Mouse (Mus musculus) embryonic facial prominence, embryonic 10.5 days (tissue): ENCODE results near the gene Selenok. TPM values are rescaled to one million over a fixed set of nuclear protein-coding genes. Genes with fewer than 3 reads are reported as not detected.

Source experiments
- DNase-seq: peaks from one replicate; pipeline ENCODE4 v3.0.0-alpha.2; 2017; ENCODE audit warnings: low spot score
- H3K27ac ChIP-seq: fragments of 300-500 bp; sonication (generic); replicated peaks from 2 replicates; pipeline ENCODE4 v1.5.1; 2016; ENCODE audit warnings: mild to moderate bottlenecking
- H3K27me3 ChIP-seq: fragments of 300-500 bp; sonication (generic); replicated peaks from 2 replicates; pipeline ENCODE4 v1.6.1; 2016; ENCODE audit warnings: low read depth, mild to moderate bottlenecking; ENCODE audit not compliant: poor library complexity, severe bottlenecking
- H3K36me3 ChIP-seq: fragments of 300-500 bp; sonication (generic); replicated peaks from 2 replicates; pipeline ENCODE4 v1.6.1; 2016; ENCODE audit warnings: mild to moderate bottlenecking, moderate library complexity
- H3K4me1 ChIP-seq: fragments of 300-500 bp; sonication (generic); 2 replicates; pipeline ENCODE4 v1.6.1; 2016
- H3K4me3 ChIP-seq: fragments of 300-500 bp; sonication (generic); 2 replicates; pipeline ENCODE4 v1.5.1; 2016; ENCODE audit warnings: mild to moderate bottlenecking, moderate library complexity
- H3K9me3 ChIP-seq: fragments of 300-500 bp; sonication (generic); 2 replicates; pipeline ENCODE4 v1.6.1; 2016; ENCODE audit warnings: mild to moderate bottlenecking
- WGBS: fragments of 180-500 bp; shearing (Covaris S2); methylation state at CpG from one replicate; pipeline ENCODE4 v1.1.7; 2016; 5-methylcytosine and 5-hydroxymethylcytosine counted together
- polyA plus RNA-seq: library from polyadenylated mRNA; unstranded; fragments of >200 nt; fragmentation: Nextera tagmentation; extraction: Ambion mirVana; gene quantifications from 2 replicates; pipeline ENCODE4 v1.2.1, GENCODE M21; 2016

The Selenok gene
- polyA plus RNA-seq, 1 experiment from 2014 or later, result 274 TPM

- H3K27ac ChIP-seq, result no peak overlapping the region
- H3K4me1 ChIP-seq, result peaks cover 19% of the 10 kb centered on the region
- no peak overlapping the region for H3K4me3 ChIP-seq
- no peaks in the 10 kb centered on the region for H3K27me3 ChIP-seq
- no peak for DNase-seq
- 90% methylated on average over 5 of the region's 5 CpGs for WGBS
- peaks cover 72% of the 10 kb centered on the region for H3K36me3 ChIP-seq
- no peaks in the 10 kb centered on the region for H3K9me3 ChIP-seq
Measured at GRCm38 (mm10) chr14:29971993-29972392, 3.9 kb downstream of the Selenok start.

GRCm38 (mm10) chr14:29976927-29977326 lies 8.8 kb downstream of the Selenok start:
- Histone ChIP-seq H3K9me3 (peaks cover 9% of the 10 kb centered on the region; the same call in 1 of the 2 replicates), H3K4me1 (peaks cover 11% of the 10 kb centered on the region), H3K27ac (no peak overlapping the region), H3K4me3 (no peak overlapping the region), H3K27me3 (no peaks in the 10 kb centered on the region), H3K36me3 (peaks cover 73% of the 10 kb centered on the region)
- DNase-seq, result no peak
- 95% methylated on average over 6 of the region's 6 CpGs for WGBS

- WGBS, result 3% methylated on average over 44 of the region's 44 CpGs
- H3K4me3 ChIP-seq, result peak within 1 kb of the TSS; percentile 69
- peaks cover 73% of the 10 kb centered on the region for H3K36me3 ChIP-seq
- H3K27ac ChIP-seq, result peak within 1 kb of the TSS; percentile 92
- peak; percentile 95 for DNase-seq
- H3K27me3 ChIP-seq, result no peaks in the 10 kb centered on the region
- H3K9me3 ChIP-seq, result peaks cover 9% of the 10 kb centered on the region; the same call in 1 of the 2 replicates
- peaks cover 11% of the 10 kb centered on the region for H3K4me1 ChIP-seq
Measured at GRCm38 (mm10) chr14:29978254-29979204, 10.4 kb downstream of the Selenok start, which contains the start of gene Actr8. Actr8 (plus strand) TSS chr14:29978337.

GRCm38 (mm10) chr14:29980447-29981205 lies 12.5 kb downstream of the Selenok start:
- Histone ChIP-seq H3K9me3 (peaks cover 9% of the 10 kb centered on the region; the same call in 1 of the 2 replicates), H3K4me3 (no peak overlapping the region), H3K4me1 (peaks cover 11% of the 10 kb centered on the region), H3K27ac (no peak overlapping the region), H3K27me3 (no peaks in the 10 kb centered on the region), H3K36me3 (peaks cover 73% of the 10 kb centered on the region)
- WGBS, result 96% methylated on average over 10 of the region's 10 CpGs
- DNase-seq, result no peak

DNA sequence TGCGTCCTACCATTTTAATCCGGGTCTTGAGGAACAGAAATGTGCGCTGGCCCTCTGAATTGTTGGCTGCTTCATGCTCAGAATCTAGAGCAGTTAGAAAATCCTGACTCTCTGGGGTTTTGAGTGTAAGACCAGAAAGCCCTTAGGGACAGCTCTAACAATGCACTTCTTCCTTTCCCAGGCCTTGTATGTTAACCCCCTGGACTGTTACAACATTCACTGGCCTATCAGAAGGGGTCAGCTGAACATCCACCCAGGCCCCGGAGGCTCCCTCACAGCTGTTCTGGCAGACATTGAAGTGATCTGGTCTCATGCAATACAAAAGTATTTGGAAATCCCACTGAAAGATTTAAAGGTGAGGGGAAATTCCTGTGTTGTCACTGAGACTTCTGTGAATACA lies 18.0 kb downstream of the Selenok start:
- Histone ChIP-seq H3K4me3 (no peak overlapping the region), H3K4me1 (no peaks in the 10 kb centered on the region), H3K27me3 (no peaks in the 10 kb centered on the region), H3K27ac (no peak overlapping the region), H3K9me3 (peaks cover under 1% of the 10 kb centered on the region; the same call in 1 of the 2 replicates), H3K36me3 (peaks cover 100% of the 10 kb centered on the region)
- WGBS, result 94% methylated on average over 4 of the region's 4 CpGs
- no peak for DNase-seq

- Histone ChIP-seq H3K27ac (no peak overlapping the region), H3K4me1 (no peaks in the 10 kb centered on the region), H3K36me3 (peaks cover 100% of the 10 kb centered on the region), H3K9me3 (no peaks in the 10 kb centered on the region), H3K4me3 (no peak overlapping the region), H3K27me3 (no peaks in the 10 kb centered on the region)
- DNase-seq, result no peak
- WGBS, result 95% methylated on average over 6 of the region's 6 CpGs
Measured at GRCm38 (mm10) chr14:29987276-29987675, 19.2 kb downstream of the Selenok start.

- no peaks in the 10 kb centered on the region for H3K27me3 ChIP-seq
- no peaks in the 10 kb centered on the region for H3K4me1 ChIP-seq
- DNase-seq, result no peak
- peaks cover 100% of the 10 kb centered on the region for H3K36me3 ChIP-seq
- H3K9me3 ChIP-seq, result no peaks in the 10 kb centered on the region
- WGBS, result 95% methylated on average over 9 of the region's 9 CpGs
- H3K27ac ChIP-seq, result no peak overlapping the region
- no peak overlapping the region for H3K4me3 ChIP-seq
Measured at GRCm38 (mm10) chr14:29987739-29988138, 19.6 kb downstream of the Selenok start.

DNA sequence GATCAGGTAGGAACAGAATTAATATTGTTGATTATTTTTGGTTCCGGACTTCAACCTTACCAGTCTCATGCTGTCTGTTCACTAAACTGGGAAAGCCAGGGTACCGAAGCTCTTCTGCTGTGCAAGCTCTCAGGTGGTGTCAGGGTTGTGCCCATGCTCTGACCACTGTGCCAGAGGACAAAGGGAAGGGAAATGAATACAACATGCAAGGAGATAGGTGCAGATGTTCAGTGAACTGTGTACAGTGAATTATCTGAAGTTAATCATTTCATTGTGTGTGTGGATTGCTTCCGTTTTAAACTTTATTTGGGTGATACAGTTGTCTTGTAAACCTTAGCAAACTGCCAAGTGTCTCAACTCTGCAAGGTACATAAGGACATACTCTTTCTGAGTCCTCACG lies 20.2 kb downstream of the Selenok start:
- Histone ChIP-seq H3K27me3 (no peaks in the 10 kb centered on the region), H3K4me1 (no peaks in the 10 kb centered on the region), H3K27ac (no peak overlapping the region), H3K36me3 (peaks cover 100% of the 10 kb centered on the region), H3K4me3 (no peak overlapping the region), H3K9me3 (no peaks in the 10 kb centered on the region)
- 94% methylated on average over 4 of the region's 4 CpGs for WGBS
- DNase-seq, result no peak

- 43% methylated on average over 4 of the region's 4 CpGs for WGBS
- H3K27me3 ChIP-seq, result no peaks in the 10 kb centered on the region
- H3K9me3 ChIP-seq, result no peaks in the 10 kb centered on the region
- peaks cover 84% of the 10 kb centered on the region for H3K36me3 ChIP-seq
- no peak overlapping the region for H3K4me3 ChIP-seq
- peak; percentile 80 for DNase-seq
- H3K27ac ChIP-seq, result no peak overlapping the region
- H3K4me1 ChIP-seq, result peaks cover 27% of the 10 kb centered on the region
Measured at GRCm38 (mm10) chr14:29994976-29995375, 26.9 kb downstream of the Selenok start.

DNA sequence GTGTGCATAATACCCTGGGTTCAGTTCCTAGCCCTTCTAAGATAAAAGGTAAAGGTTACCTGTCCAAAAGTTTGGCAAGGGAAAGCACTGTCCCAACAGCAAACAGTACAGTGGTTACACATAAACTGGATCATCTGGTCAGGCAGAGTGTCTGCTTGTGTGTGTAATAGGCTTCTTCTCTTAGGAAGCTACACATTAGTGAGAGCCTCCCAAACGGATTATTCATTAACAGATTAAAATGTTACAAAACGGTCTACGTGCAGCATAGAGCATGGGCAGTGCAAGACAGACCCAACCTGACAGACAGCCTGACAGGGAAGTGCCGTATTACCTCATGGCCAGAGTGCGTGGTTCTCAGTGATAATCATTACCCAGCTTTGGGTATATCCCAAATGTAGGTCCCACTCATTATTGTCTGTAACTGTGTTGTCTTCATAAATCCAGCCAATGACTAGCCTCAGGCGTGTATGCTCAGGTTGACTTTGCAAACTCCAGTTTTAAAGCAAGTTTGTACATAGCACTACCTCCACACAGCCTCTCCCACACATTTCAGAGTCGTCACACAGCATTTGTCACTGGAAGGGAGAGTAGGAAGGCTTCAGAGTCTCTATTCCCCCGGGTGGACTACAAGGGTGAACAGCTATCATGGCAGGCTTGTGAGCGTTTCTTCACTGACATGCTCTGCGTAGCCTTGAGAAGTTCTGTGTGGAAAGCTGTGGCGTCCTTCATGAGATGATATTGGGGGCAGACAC lies 28.1 kb downstream of the Selenok start:
- H3K27ac ChIP-seq, result no peak overlapping the region
- no peak overlapping the region for H3K4me3 ChIP-seq
- H3K36me3 ChIP-seq, result peaks cover 72% of the 10 kb centered on the region
- H3K9me3 ChIP-seq, result no peaks in the 10 kb centered on the region
- 92% methylated on average over 11 of the region's 11 CpGs for WGBS
- H3K27me3 ChIP-seq, result no peaks in the 10 kb centered on the region
- DNase-seq, result no peak
- H3K4me1 ChIP-seq, result peaks cover 27% of the 10 kb centered on the region

DNA sequence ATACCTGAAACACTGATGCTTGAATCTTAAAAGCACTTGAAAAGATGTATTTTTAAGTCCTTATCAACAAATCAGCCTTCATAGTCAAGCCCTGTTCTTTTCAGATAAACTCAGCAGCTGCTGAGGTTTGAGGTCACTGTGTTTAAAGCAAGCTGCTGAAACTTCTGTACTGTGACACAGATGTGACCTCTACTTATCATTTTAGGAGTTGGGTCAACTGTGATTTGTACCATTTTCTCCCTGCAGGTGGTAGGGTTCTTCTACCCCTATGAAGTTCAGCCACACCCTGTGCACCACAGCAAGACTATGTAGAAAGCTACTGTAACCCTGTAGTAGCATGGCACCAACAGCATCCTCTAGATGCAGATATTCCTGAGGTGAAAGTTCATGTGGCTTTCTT lies 29.2 kb downstream of the Selenok start:
- DNase-seq, result no peak
- Histone ChIP-seq H3K27ac (no peak overlapping the region), H3K9me3 (no peaks in the 10 kb centered on the region), H3K4me1 (peaks cover 27% of the 10 kb centered on the region), H3K36me3 (peaks cover 60% of the 10 kb centered on the region), H3K4me3 (no peak overlapping the region), H3K27me3 (no peaks in the 10 kb centered on the region)
